ENCODE assay signal across 8 mouse cellular contexts in the genomic region with DNA sequence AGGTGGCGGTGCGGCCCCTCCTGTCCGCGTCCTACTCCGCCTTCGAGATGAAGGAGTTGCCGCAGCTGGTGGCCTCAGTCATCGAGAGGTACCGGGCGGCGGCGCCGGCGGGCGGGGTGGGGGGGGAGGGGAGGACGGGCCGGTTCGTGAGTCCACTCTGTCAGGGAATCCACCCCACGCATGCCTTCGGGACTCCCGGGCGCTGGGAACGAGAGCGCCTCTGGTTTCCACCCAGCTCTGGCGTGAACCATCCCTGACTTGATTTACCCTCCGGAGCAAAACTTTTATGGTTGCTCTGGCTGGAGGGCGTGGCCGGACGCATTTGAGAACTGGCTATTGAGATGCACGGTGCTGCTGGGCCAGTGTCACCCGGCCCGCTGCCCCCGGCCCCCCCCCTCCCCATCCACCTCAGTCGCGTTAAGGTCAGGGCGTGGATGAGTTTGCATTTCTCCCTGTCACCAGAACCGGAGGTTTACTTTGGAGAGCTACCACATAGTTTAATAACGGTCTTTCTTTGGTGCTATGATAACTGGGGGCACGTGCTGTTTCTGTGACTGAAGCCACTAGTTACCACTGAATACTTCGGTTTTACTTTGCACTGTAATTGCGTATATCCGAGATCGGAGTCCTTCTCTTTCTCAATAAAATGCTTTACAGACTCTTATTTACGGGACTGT. TPM values are rescaled to one million over a fixed set of nuclear protein-coding genes. Genes with fewer than 3 reads are reported as not detected.
DNase-seq lines count a peak whose midpoint lies in the region; ATAC-seq and TF ChIP-seq lines count a peak whose summit lies in the region.

No protein-coding gene starts in this region.

- WGBS in heart, embryonic 16.5 days = 2% methylated on average over 43 of the region's 44 CpGs
- 1% methylated on average over 44 of the region's 44 CpGs for WGBS in liver, embryonic 12.5 days (ENCODE audit: insufficient replicate concordance)
- 3% methylated on average over 44 of the region's 44 CpGs for WGBS in neural tube, embryonic 13.5 days

- H3K4me1 ChIP-seq in bone marrow macrophage, adult 2 months (ENCODE audit: control insufficient read depth, insufficient read depth, low read length) = peaks cover 15% of the 10 kb centered on the region
- H3K4me1 ChIP-seq in heart, embryonic 16.5 days (ENCODE audit: control insufficient read depth, insufficient read depth, low read length) = peaks cover 18% of the 10 kb centered on the region
- H3K4me1 ChIP-seq in liver, embryonic 12.5 days = peaks cover 54% of the 10 kb centered on the region
- peaks cover 42% of the 10 kb centered on the region for H3K4me1 ChIP-seq in neural tube, embryonic 13.5 days (replicated peaks)

- H3K27me3 ChIP-seq in heart, embryonic 16.5 days (ENCODE audit: control insufficient read depth, insufficient read depth, low read length) = no peaks in the 10 kb centered on the region
- H3K27me3 ChIP-seq in liver, embryonic 12.5 days (replicated peaks) = no peaks in the 10 kb centered on the region
- H3K27me3 ChIP-seq in neural tube, embryonic 13.5 days = no peaks in the 10 kb centered on the region

- H3K27ac ChIP-seq in bone marrow macrophage, adult 2 months (ENCODE audit: insufficient read depth, low read depth, low read length) = peak overlapping the region; percentile 39
- peak overlapping the region; percentile 79 for H3K27ac ChIP-seq in heart, embryonic 16.5 days (ENCODE audit: low read length)
- peak overlapping the region; percentile 96 for H3K27ac ChIP-seq in liver, embryonic 12.5 days
- peak overlapping the region; percentile 85 for H3K27ac ChIP-seq in neural tube, embryonic 13.5 days (replicated peaks)

- H3K4me3 ChIP-seq in bone marrow macrophage, adult 2 months (ENCODE audit: insufficient read depth, low read length) = peak overlapping the region; percentile 76
- H3K4me3 ChIP-seq in heart, embryonic 16.5 days (ENCODE audit: low read length) = peak overlapping the region; percentile 96
- peak overlapping the region; percentile 88 for H3K4me3 ChIP-seq in liver, embryonic 12.5 days
- H3K4me3 ChIP-seq in neural tube, embryonic 13.5 days = peak overlapping the region; percentile 89

- peak overlapping the region; percentile 97 for H3K4me2 ChIP-seq in heart, embryonic 16.5 days (ENCODE audit: low read depth, low read length)
- peak overlapping the region; percentile 90 for H3K4me2 ChIP-seq in liver, embryonic 12.5 days
- peak overlapping the region; percentile 97 for H3K4me2 ChIP-seq in neural tube, embryonic 13.5 days

- peaks cover 5% of the 10 kb centered on the region; the same call in 1 of the 2 replicates for H3K36me3 ChIP-seq in heart, embryonic 16.5 days (ENCODE audit: control insufficient read depth, insufficient read depth)
- H3K36me3 ChIP-seq in liver, embryonic 12.5 days = peaks cover 40% of the 10 kb centered on the region
- peaks cover 17% of the 10 kb centered on the region for H3K36me3 ChIP-seq in neural tube, embryonic 13.5 days

- ATAC-seq in heart, embryonic 16.5 days (replicated peaks; ENCODE audit: extremely low read depth, insufficient read depth, low FRiP score) = no peak; the same call in 1 of the 2 replicates
- ATAC-seq in liver, embryonic 12.5 days = peak; percentile 58
- peak; percentile 74; the same call in 1 of the 2 replicates for ATAC-seq in neural tube, embryonic 13.5 days (ENCODE audit: low read depth)

- intact Hi-C loops in left cerebral cortex, postnatal 10 days (cut with DNase I) = no loop called here
- intact Hi-C loops in left cerebral cortex, postnatal 25 days (cut with DNase I) = loop anchor here (1.0 kb wide), 1 partner anchor 29 kb away; the partner anchor contains the start of genes Emc1, Mrto4 and Ubr4

- no peak for TF ChIP-seq CTCF in bone marrow macrophage, adult 2 months (IDR thresholded peaks at IDR 0.05; ENCODE audit: low read depth, low read length)

- H3K9me3 ChIP-seq in heart, embryonic 16.5 days (replicated peaks; ENCODE audit: control insufficient read depth, low read length) = no peaks in the 10 kb centered on the region
- no peaks in the 10 kb centered on the region for H3K9me3 ChIP-seq in liver, embryonic 12.5 days (replicated peaks)
- H3K9me3 ChIP-seq in neural tube, embryonic 13.5 days = no peaks in the 10 kb centered on the region

- TF ChIP-seq POLR2A in bone marrow macrophage, adult 2 months (IDR thresholded peaks at IDR 0.05; ENCODE audit: borderline replicate concordance, low read depth, low read length) = no peak

- DNase-seq in left cerebral cortex, postnatal 10 days (ENCODE audit: extremely low spot score in 1 of 2, low spot score in 2 of 2) = peak; percentile 14 to 45
- DNase-seq in left cerebral cortex, postnatal 25 days (ENCODE audit: low spot score in 2 of 2) = no peak
- DNase-seq in urinary bladder, postnatal 36 days (ENCODE audit: low spot score in 2 of 2) = no peak
- no peak for DNase-seq in urinary bladder, adult 2 months (ENCODE audit: low spot score)

- H3K9ac ChIP-seq in heart, embryonic 16.5 days (ENCODE audit: low read length) = peak overlapping the region; percentile 93
- H3K9ac ChIP-seq in liver, embryonic 12.5 days = peak overlapping the region; percentile 88
- H3K9ac ChIP-seq in neural tube, embryonic 13.5 days = peak overlapping the region; percentile 89

RNA-seq across cellular contexts. Expression of gene Ubr4, which starts 28.5 kb away (rescaled TPM):
- total RNA-seq in left cerebral cortex, postnatal 10 days (2021) = 100 to 1,000 TPM; 161 to 165 TPM
- 100 to 1,000 TPM; 172 to 174 TPM for total RNA-seq in left cerebral cortex, postnatal 25 days (2021)
- 60.1 and 84.1 TPM in 2 replicates for polyA plus RNA-seq in bone marrow macrophage, adult 2 months (2012; ENCODE audit: insufficient read depth, insufficient read length, missing spikeins)
- 58.0 and 62.2 TPM in 2 replicates for polyA plus RNA-seq in heart, embryonic 16.5 days (2015; fragmentation: Nextera tagmentation; extraction: Ambion mirVana)
- 54.7 and 55.1 TPM in 2 replicates for polyA plus RNA-seq in liver, embryonic 12.5 days (2016; fragmentation: Nextera tagmentation; extraction: Ambion mirVana)
- 74.8 and 82.5 TPM in 2 replicates for polyA plus RNA-seq in neural tube, embryonic 13.5 days (2015; fragmentation: Nextera tagmentation; extraction: Ambion mirVana)
- polyA plus RNA-seq in urinary bladder, adult 2 months (2012; rRNA removed) = 169 and 190 TPM in 2 replicates

RNA-seq across cellular contexts. Expression of gene Emc1, which starts 28.5 kb away (rescaled TPM):
- total RNA-seq in left cerebral cortex, postnatal 10 days (2021) = 10 to 100 TPM; 82.3 to 86.0 TPM
- total RNA-seq in left cerebral cortex, postnatal 25 days (2021) = 10 to 100 TPM; 80.2 to 86.8 TPM
- 28.6 and 29.8 TPM in 2 replicates for polyA plus RNA-seq in bone marrow macrophage, adult 2 months (2012; ENCODE audit: insufficient read depth, insufficient read length, missing spikeins)
- 38.2 and 38.7 TPM in 2 replicates for polyA plus RNA-seq in heart, embryonic 16.5 days (2015; fragmentation: Nextera tagmentation; extraction: Ambion mirVana)
- 27.1 and 27.8 TPM in 2 replicates for polyA plus RNA-seq in liver, embryonic 12.5 days (2016; fragmentation: Nextera tagmentation; extraction: Ambion mirVana)
- polyA plus RNA-seq in neural tube, embryonic 13.5 days (2015; fragmentation: Nextera tagmentation; extraction: Ambion mirVana) = 39.9 and 41.7 TPM in 2 replicates
- 41.3 and 43.8 TPM in 2 replicates for polyA plus RNA-seq in urinary bladder, adult 2 months (2012; rRNA removed)

RNA-seq across cellular contexts. Expression of gene Mrto4, which starts 28.5 kb away (rescaled TPM):
- total RNA-seq in left cerebral cortex, postnatal 10 days (2021) = 10 to 100 TPM; 45.2 to 48.2 TPM
- total RNA-seq in left cerebral cortex, postnatal 25 days (2021) = 10 to 100 TPM; 43.3 to 45.7 TPM
- 18.8 and 22.5 TPM in 2 replicates for polyA plus RNA-seq in bone marrow macrophage, adult 2 months (2012; ENCODE audit: insufficient read depth, insufficient read length, missing spikeins)
- polyA plus RNA-seq in heart, embryonic 16.5 days (2015; fragmentation: Nextera tagmentation; extraction: Ambion mirVana) = 68.7 and 72.9 TPM in 2 replicates
- polyA plus RNA-seq in liver, embryonic 12.5 days (2016; fragmentation: Nextera tagmentation; extraction: Ambion mirVana) = 166 and 184 TPM in 2 replicates
- polyA plus RNA-seq in neural tube, embryonic 13.5 days (2015; fragmentation: Nextera tagmentation; extraction: Ambion mirVana) = 86.7 and 90.3 TPM in 2 replicates
- polyA plus RNA-seq in urinary bladder, adult 2 months (2012; rRNA removed) = 40.5 and 42.4 TPM in 2 replicates

Comparison
In these comparisons a context has a peak if more than half of its experiments do, and no peak if none do; other contexts are left out.
1. DNase-seq: peak in left cerebral cortex, postnatal 10 days (2 of 2); none in left cerebral cortex, postnatal 25 days (0 of 2), urinary bladder, postnatal 36 days (0 of 2) and urinary bladder, adult 2 months (single experiment).
2. H3K27ac ChIP-seq: peak in every context shown above with its lines; median percentile 96 in liver, embryonic 12.5 days; 85 in neural tube, embryonic 13.5 days; 79 in heart, embryonic 16.5 days; 39 in bone marrow macrophage, adult 2 months.
3. Peak in every context shown above with its lines, with median percentiles within 50 percentile points of each other: H3K4me3 ChIP-seq, H3K4me2 ChIP-seq and H3K9ac ChIP-seq.